Mouse (Mus musculus): ENCODE results near the gene Tm4sf5.

- TF ChIP-seq POLR2A (IDR thresholded peaks at IDR 0.05; ENCODE audit: low read depth, low read length) (no peak), CTCF (conservative IDR thresholded peaks at IDR 0.05; ENCODE audit: insufficient read depth, insufficient read length, low read depth, low read length) (no peak)
Measured at GRCm38 (mm10) chr11:70500476-70500812, 4.6 kb upstream of the Tm4sf5 start.

Data from kidney, adult 2 months (tissue).